In genomic region chr2:39000587-39000919, GRCm38 (mm10) we compare ENCODE assay signal across 2 mouse cellular contexts.
TF ChIP-seq lines count a peak whose summit lies in the region.

No protein-coding gene starts in this region.

TF ChIP-seq in CH12.LX, 34 proteins besides CTCF, POLR2A, EP300 and RAD21:
- no peak for TF ChIP-seq KAT2A (IDR thresholded peaks at IDR 0.05; ENCODE audit: insufficient replicate concordance, low read length)
- peak; percentile 64 for TF ChIP-seq POLR2AphosphoS2 (IDR thresholded peaks at IDR 0.05; ENCODE audit: low read depth, low read length)
- TF ChIP-seq ZMIZ1 (IDR thresholded peaks at IDR 0.05; ENCODE audit: low read depth, low read length) = 0 out of 2 replicates have a peak, but pooled peaks have one; percentile 1
- TF ChIP-seq PAX5 (IDR thresholded peaks at IDR 0.05; ENCODE audit: low read length) = no peak
- TF ChIP-seq BHLHE40 (IDR thresholded peaks at IDR 0.05; ENCODE audit: low read depth, low read length) = no peak
- TF ChIP-seq JUN (IDR thresholded peaks at IDR 0.05; ENCODE audit: insufficient read depth, low read depth, low read length) = no peak
- TF ChIP-seq JUND (conservative IDR thresholded peaks at IDR 0.05; ENCODE audit: low read depth, low read length) = no peak
- TF ChIP-seq UBTF (IDR thresholded peaks at IDR 0.05; ENCODE audit: low read depth, low read length) = no peak
- no peak for TF ChIP-seq CHD1 (IDR thresholded peaks at IDR 0.05; ENCODE audit: low read depth, low read length)
- no peak for TF ChIP-seq RCOR1 (conservative IDR thresholded peaks at IDR 0.05; ENCODE audit: low read depth, low read length)

TF ChIP-seq in MEL, 35 proteins besides CTCF, POLR2A, EP300 and RAD21:
- TF ChIP-seq USF2 (IDR thresholded peaks at IDR 0.05; ENCODE audit: borderline replicate concordance in 1 of 2, insufficient read depth in 1 of 2, low read depth in 1 of 2, low read length in 2 of 2) (no peak), MYB (IDR thresholded peaks at IDR 0.05; ENCODE audit: low read depth, low read length) (0 out of 2 replicates have a peak, but pooled peaks have one; percentile 6), NELFE (IDR thresholded peaks at IDR 0.05; ENCODE audit: low read depth, low read length) (peak; percentile 15; the same call in 1 of the 2 replicates), POLR2AphosphoS2 (IDR thresholded peaks at IDR 0.05; ENCODE audit: low read length) (peak; percentile 41), CHD2 (IDR thresholded peaks at IDR 0.05; ENCODE audit: low read length) (no peak), TCF12 (IDR thresholded peaks at IDR 0.05; ENCODE audit: low read depth, low read length) (no peak), SMC3 (IDR thresholded peaks at IDR 0.05; ENCODE audit: low read depth, low read length) (0 out of 2 replicates have a peak, but pooled peaks have one; percentile 1), ELF1 (IDR thresholded peaks at IDR 0.05; ENCODE audit: low read depth, low read length) (no peak), HCFC1 (IDR thresholded peaks at IDR 0.05; ENCODE audit: low read depth, low read length) (0 out of 2 replicates have a peak, but pooled peaks have one; percentile 17), TBP (IDR thresholded peaks at IDR 0.05; ENCODE audit: low read depth, low read length) (no peak)
TF ChIP-seq in MEL: peak in this region for 5.
